Mouse (Mus musculus): ENCODE measurements around the gene Plk4.
"Not testable (repeated sequence)": the region's sequence is repeated elsewhere in the genome, so short reads cannot be mapped to it uniquely, and the experiment has no call there.

Gene Plk4

GRCm38 (mm10) chr3:40799530-40800372 lies at the start of gene Plk4:
Gene Plk4 (plus strand): TSS chr3:40800019.
- peak; percentile 99 for DNase-seq (ENCODE audit: low spot score)

DNA sequence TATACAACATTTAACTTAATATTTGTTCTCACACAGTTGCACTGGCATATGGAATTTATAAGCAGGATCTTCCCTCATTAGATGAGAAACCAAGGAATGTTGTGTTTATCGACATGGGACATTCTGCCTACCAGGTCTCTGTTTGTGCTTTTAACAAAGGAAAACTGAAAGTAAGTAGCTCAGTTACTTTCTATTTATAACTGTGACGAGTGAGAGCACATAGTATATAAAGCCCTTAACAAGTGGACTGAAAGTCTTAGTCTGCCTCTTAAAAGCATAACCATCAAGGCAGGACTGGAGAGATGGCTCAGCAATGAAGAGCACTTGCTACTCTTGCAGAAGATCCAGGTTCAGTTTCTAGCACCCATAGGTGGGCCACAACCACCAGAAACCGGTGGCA lies 39.1 kb upstream of the Plk4 start:
- no peak for DNase-seq (ENCODE audit: low spot score)

DNA sequence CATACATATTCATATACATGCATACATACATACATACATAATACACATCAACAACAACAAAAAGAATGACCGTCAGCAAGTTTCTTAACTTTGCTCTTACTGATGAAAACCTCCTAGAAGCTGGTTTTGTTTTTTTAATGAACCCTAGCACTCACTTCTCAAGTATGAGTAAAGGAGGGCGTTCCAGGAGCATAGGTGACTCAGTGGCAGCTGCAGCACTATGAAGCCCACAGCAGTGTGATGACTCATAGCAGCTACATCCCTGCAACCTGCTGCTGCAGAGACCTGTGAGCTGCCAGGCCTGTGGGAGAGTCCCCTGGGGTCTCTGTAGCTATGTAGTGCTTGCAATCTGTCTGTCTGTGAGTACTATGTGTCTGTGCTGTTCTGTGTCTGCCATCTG lies 38.5 kb upstream of the Plk4 start:
- DNase-seq (ENCODE audit: low spot score) = no peak

- no peak for DNase-seq (ENCODE audit: low spot score)
Measured at GRCm38 (mm10) chr3:40793783-40794182, 6.0 kb upstream of the Plk4 start.

- no peak for DNase-seq (ENCODE audit: low spot score)
Measured at GRCm38 (mm10) chr3:40798054-40798453, 1.8 kb upstream of the Plk4 start.

DNA sequence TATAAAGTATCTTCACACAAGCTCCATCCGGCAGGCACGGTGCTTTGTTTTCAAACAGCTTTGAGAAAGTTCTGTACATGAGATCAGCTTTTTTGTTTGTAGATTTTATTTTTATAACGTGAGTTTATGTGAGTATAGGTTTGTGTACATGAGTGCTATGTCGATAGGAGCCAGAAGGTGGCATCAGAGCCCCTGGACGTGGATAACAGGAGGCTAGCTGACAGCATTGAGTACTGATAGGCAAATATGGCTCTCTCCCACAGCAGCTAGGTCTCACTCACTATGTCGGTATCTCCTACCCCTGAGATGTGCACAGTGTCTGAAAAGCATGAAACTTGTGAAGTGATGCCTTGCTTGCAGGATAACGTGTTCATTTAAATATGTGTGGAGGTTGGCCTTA lies 1.3 kb upstream of the Plk4 start:
- peak; percentile 71 for DNase-seq (ENCODE audit: low spot score)

GRCm38 (mm10) chr3:40800373-40800823 lies 579 bp downstream of the Plk4 start:
- DNase-seq (ENCODE audit: low spot score) = no peak

- DNase-seq (ENCODE audit: low spot score) = no peak
Measured at GRCm38 (mm10) chr3:40806871-40807270, 7.1 kb downstream of the Plk4 start.

DNA sequence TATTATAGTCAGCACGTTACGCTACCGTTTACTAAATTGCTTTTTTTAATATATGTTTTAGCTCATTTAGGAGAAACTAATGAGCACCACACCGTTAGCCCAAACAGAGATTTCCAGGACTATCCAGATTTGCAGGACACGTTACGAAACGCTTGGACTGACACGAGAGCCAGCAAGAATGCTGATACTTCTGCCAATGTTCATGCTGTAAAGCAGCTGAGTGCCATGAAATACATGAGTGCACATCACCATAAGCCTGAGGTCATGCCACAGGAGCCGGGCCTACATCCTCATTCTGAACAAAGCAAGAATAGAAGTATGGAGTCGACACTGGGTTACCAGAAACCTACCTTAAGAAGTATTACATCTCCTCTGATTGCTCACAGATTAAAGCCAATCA lies 8.9 kb downstream of the Plk4 start:
- no peak for DNase-seq (ENCODE audit: low spot score)

GRCm38 (mm10) chr3:40809894-40810293 lies 10.1 kb downstream of the Plk4 start:
- no peak for DNase-seq (ENCODE audit: low spot score)

DNA sequence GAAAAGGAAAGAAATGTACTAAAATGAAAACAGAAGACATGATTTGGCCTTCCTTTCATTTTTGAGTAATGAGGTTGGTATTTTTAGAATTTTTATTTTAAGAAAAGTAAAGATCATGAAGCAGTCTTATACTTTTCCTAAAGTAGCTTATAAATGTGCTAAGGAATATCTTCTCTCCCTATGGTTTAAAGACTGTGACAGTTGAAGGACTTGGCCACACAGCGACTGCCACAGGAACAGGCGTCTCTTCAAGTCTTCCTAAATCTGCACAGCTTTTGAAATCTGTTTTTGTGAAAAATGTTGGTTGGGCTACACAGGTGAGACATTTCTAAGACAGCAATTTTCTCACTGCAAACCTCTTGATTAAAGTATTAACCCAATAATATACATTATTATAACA lies 13.5 kb downstream of the Plk4 start:
- no peak for DNase-seq (ENCODE audit: low spot score)

DNA sequence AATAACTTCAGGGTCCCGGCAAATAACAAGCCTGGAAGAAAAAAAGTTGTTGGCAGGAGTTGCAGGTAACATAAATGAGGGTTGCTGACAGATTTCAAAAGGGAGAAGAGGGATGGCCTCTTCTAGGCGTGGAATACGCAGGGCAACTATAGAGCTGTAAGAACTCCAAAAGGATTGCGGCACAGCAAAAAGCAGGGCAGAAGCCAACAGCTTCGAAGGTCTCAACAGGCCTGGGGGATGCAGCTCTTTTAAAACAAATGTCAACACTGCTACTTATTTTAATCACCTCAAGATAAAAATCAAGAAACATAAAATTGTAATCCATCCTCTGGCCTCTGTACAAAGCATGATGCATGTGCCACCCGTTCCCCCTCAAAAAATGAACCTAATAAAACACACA lies 45.7 kb downstream of the Plk4 start:
- not testable (repeated sequence) for DNase-seq (ENCODE audit: low spot score)

GRCm38 (mm10) chr3:40846473-40846956 lies 46.7 kb downstream of the Plk4 start, which contains the start of gene Mfsd8:
Gene Mfsd8 (minus strand): TSS chr3:40846886.
- peak; percentile 87 for DNase-seq (ENCODE audit: low spot score)

GRCm38 (mm10) chr3:40846957-40847017 lies 47.0 kb downstream of the Plk4 start, which contains the start of gene Abhd18:
Gene Abhd18 (plus strand): TSS chr3:40846970.
- not testable (repeated sequence) for DNase-seq (ENCODE audit: low spot score)

- DNase-seq (ENCODE audit: low spot score) = peak; percentile 60
Measured at GRCm38 (mm10) chr3:40847018-40847417, 47.2 kb downstream of the Plk4 start.

- not testable (repeated sequence) for DNase-seq (ENCODE audit: low spot score)
Measured at GRCm38 (mm10) chr3:40847936-40848335, 48.1 kb downstream of the Plk4 start.

DNA sequence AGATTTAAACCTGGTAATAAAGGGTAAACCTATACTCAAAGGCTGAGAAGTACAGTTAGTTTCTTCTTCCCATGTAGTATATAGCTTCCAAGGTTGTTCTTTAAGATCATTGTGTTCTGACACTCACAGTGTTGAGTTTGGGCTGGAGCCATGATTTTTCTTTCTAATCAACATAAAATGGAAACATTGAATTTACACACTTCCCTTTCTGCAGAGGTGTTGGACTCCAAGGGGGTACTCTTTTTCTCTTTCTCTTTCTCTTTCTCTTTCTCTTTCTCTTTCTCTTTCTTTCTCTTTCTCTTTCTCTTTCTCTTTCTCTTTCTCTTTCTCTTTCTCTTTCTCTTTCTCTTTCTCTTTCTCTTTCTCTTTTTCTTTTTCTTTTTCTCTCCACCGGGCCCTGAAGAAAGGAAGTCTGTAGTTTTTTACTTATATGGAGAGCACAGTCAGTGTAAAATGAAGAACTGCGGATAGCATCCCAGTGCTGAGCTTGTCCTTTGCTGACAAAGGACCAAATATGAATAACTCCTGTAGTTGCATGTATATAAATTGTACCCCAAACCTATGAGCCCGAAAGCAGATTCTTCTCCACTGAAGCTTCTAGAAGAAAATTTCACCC lies 53.4 kb downstream of the Plk4 start:
- not testable (repeated sequence) for DNase-seq (ENCODE audit: low spot score)

All from retina, embryonic 14.5 days (tissue).